Mouse (Mus musculus) gastrocnemius, postnatal 25 days (tissue): ENCODE data around the gene Vrk3. TPM values are rescaled to one million over a fixed set of nuclear protein-coding genes. Genes with fewer than 3 reads are reported as not detected.
"Not testable (repeated sequence)": the region's sequence is repeated elsewhere in the genome, so short reads cannot be mapped to it uniquely, and the experiment has no call there.

Source experiments
- DNase-seq: peaks from one replicate; pipeline ENCODE4 v3.0.0; 2022
- long read RNA-seq, 2 experiments: library from polyadenylated mRNA; stranded (forward); transcript quantifications; one replicate each; pipeline ENCODE4 v2.0.0; 2021
- total RNA-seq, 2 experiments: library from RNA; stranded (reverse); gene quantifications; 1 replicate in 1 of 2; 2 replicates in 1 of 2; pipeline ENCODE4 v1.2.3; 2021

Vrk3 gene
- 10 to 100 TPM; 16.7 to 21.1 TPM for total RNA-seq
- long read RNA-seq, experiment 1, transcript Vrk3-201 (15 exons, 1,969 nt): major isoform, 11 of 15 reads
- long read RNA-seq, experiment 1, partial matches to known transcripts: 2 of 15 reads
- long read RNA-seq, experiment 1, other reads (novel, unspliced or antisense): 2 of 15 reads
- long read RNA-seq, experiment 2, transcript Vrk3-201 (15 exons, 1,969 nt): major isoform, 20 of 23 reads
- long read RNA-seq, experiment 2, partial matches to known transcripts: 1 of 23 reads
- long read RNA-seq, experiment 2, other reads (novel, unspliced or antisense): 2 of 23 reads

GRCm38 (mm10) chr7:44748101-44749044 lies at the start of gene Vrk3:
TSS of gene Vrk3 (plus strand) at chr7:44748413.
- DNase-seq: peak; percentile 96

GRCm38 (mm10) chr7:44701921-44702320 lies 46.3 kb upstream of the Vrk3 start:
- DNase-seq: no peak

GRCm38 (mm10) chr7:44702985-44703384 lies 45.2 kb upstream of the Vrk3 start:
- DNase-seq: no peak

- no peak for DNase-seq
These were observed 43.9 kb upstream of the Vrk3 start for GRCm38 (mm10) chr7:44704363-44704762.

- no peak for DNase-seq
These were observed 43.1 kb upstream of the Vrk3 start for GRCm38 (mm10) chr7:44705086-44705485.

GRCm38 (mm10) chr7:44706322-44706721 lies 41.9 kb upstream of the Vrk3 start:
- no peak for DNase-seq

- DNase-seq: no peak
These were observed 41.0 kb upstream of the Vrk3 start for GRCm38 (mm10) chr7:44707169-44707675.

GRCm38 (mm10) chr7:44708093-44708492 lies 40.1 kb upstream of the Vrk3 start:
- not testable (repeated sequence) for DNase-seq

- no peak for DNase-seq
These were observed 39.6 kb upstream of the Vrk3 start, which contains the start of gene Izumo2 for GRCm38 (mm10) chr7:44708574-44708973. TSS of gene Izumo2 (plus strand) at chr7:44708742.

GRCm38 (mm10) chr7:44709881-44710280 lies 38.3 kb upstream of the Vrk3 start:
- no peak for DNase-seq

GRCm38 (mm10) chr7:44722058-44722457 lies 26.2 kb upstream of the Vrk3 start:
- no peak for DNase-seq

GRCm38 (mm10) chr7:44724316-44724715 lies 23.9 kb upstream of the Vrk3 start:
- DNase-seq: no peak

- DNase-seq: no peak
These were observed 21.9 kb upstream of the Vrk3 start for GRCm38 (mm10) chr7:44726343-44726742.

GRCm38 (mm10) chr7:44727151-44727550 lies 21.1 kb upstream of the Vrk3 start:
- DNase-seq: no peak

GRCm38 (mm10) chr7:44728082-44728975 lies 19.9 kb upstream of the Vrk3 start:
- DNase-seq: no peak

GRCm38 (mm10) chr7:44733723-44734122 lies 14.5 kb upstream of the Vrk3 start:
- DNase-seq: no peak

GRCm38 (mm10) chr7:44741361-44741760 lies 6.9 kb upstream of the Vrk3 start:
- no peak for DNase-seq

GRCm38 (mm10) chr7:44744270-44744669 lies 3.9 kb upstream of the Vrk3 start:
- DNase-seq: no peak

- DNase-seq: peak; percentile 68
These were observed 3.1 kb upstream of the Vrk3 start for GRCm38 (mm10) chr7:44745076-44745475.

GRCm38 (mm10) chr7:44747115-44747514 lies 1.1 kb upstream of the Vrk3 start:
- no peak for DNase-seq

- not testable (repeated sequence) for DNase-seq
These were observed 2.7 kb downstream of the Vrk3 start, which contains the start of gene Zfp473 for GRCm38 (mm10) chr7:44750950-44751349. TSS of gene Zfp473 (minus strand) at chr7:44751050.

GRCm38 (mm10) chr7:44757164-44757563 lies 9.0 kb downstream of the Vrk3 start:
- no peak for DNase-seq
